Mouse (Mus musculus) neutrophil, adult 5-6 weeks (primary cell): ENCODE data around the gene Olfr364-ps1. TPM values are rescaled to one million over a fixed set of nuclear protein-coding genes. Genes with fewer than 3 reads are reported as not detected.

Experiments used
- ATAC-seq: fragments of 151-379, 151-347 bp; 2 replicates; pipeline ENCODE4 v1.8.0; 2017; ENCODE audit warnings: mild to moderate bottlenecking, moderate TSS enrichment; ENCODE audit not compliant: insufficient number of reproducible peaks, poor library complexity, low FRiP score, severe bottlenecking; ENCODE audit errors: extremely low read depth
- total RNA-seq: library from RNA; stranded (forward); fragments of 200-1000 nt; gene quantifications from 2 replicates; pipeline ENCODE4 v1.2.3, GENCODE M21; 2017

The Olfr364-ps1 gene
- not detected in 2 replicates for total RNA-seq

DNA sequence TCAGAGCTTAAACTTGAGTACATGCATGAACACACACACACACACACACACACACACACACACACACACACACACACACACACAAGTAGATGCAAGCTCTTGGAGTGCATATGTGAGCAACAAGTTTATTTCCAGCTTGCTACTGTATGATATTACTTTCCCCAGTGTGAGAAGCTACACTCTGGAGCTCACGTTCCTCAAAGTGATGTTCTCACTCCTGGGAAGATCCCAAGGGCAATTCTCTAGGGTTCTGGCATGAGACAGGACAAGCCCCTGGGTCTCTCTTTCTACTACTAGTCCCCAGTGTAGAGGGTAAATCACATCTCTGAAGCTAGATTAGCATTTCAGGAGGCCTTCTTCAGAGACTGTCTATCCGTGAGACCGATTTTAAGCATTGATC lies at the start of gene Olfr364-ps1:
Olfr364-ps1 (plus strand) TSS at position 301 of the 400 bp plus-strand sequence.
- ATAC-seq = no peak

- no peak for ATAC-seq
These were observed 21.3 kb upstream of the Olfr364-ps1 start, which contains the start of gene Olfr362 for GRCm38 (mm10) chr2:37117810-37118209. Olfr362 (minus strand) TSS chr2:37117910.

GRCm38 (mm10) chr2:37187898-37188297 lies 48.8 kb downstream of the Olfr364-ps1 start, which contains the start of gene Olfr365:
Olfr365 (plus strand) TSS chr2:37188198.
- ATAC-seq = no peak

Other genes starting within 250 kb of the Olfr364-ps1 start
- gene Olfr353, start 246.4 kb upstream of the Olfr364-ps1 start, total RNA-seq = not detected in 2 replicates
- gene Olfr354, start 233.6 kb upstream of the Olfr364-ps1 start, total RNA-seq = not detected in 2 replicates
- gene Olfr355, start 210.4 kb upstream of the Olfr364-ps1 start, total RNA-seq = not detected in 2 replicates
- gene Olfr356, start 202.2 kb upstream of the Olfr364-ps1 start, total RNA-seq = not detected in 2 replicates
- not detected in 2 replicates for gene Olfr357, start 145.5 kb upstream of the Olfr364-ps1 start, total RNA-seq
- not detected in 2 replicates for gene Olfr358, start 130.0 kb upstream of the Olfr364-ps1 start, total RNA-seq
- gene Olfr360, start 73.6 kb upstream of the Olfr364-ps1 start, total RNA-seq = not detected in 2 replicates
- gene Olfr361, start 50.0 kb upstream of the Olfr364-ps1 start, total RNA-seq = not detected in 2 replicates
- not detected in 2 replicates for gene Olfr362, start 21.4 kb upstream of the Olfr364-ps1 start, total RNA-seq
- 0.12 TPM in 1 of 2 replicates, not detected in the other for gene Olfr365, start 48.9 kb downstream of the Olfr364-ps1 start, total RNA-seq
- gene Olfr366, start 72.3 kb downstream of the Olfr364-ps1 start, total RNA-seq = 0.12 TPM in 1 of 2 replicates, not detected in the other
- not detected in 2 replicates for gene Olfr368, start 187.2 kb downstream of the Olfr364-ps1 start, total RNA-seq
- gene Pdcl, start 220.0 kb downstream of the Olfr364-ps1 start, total RNA-seq = 61.5 and 71.9 TPM in 2 replicates